ENCODE assay signal across 21 mouse cellular contexts in the genomic region with DNA sequence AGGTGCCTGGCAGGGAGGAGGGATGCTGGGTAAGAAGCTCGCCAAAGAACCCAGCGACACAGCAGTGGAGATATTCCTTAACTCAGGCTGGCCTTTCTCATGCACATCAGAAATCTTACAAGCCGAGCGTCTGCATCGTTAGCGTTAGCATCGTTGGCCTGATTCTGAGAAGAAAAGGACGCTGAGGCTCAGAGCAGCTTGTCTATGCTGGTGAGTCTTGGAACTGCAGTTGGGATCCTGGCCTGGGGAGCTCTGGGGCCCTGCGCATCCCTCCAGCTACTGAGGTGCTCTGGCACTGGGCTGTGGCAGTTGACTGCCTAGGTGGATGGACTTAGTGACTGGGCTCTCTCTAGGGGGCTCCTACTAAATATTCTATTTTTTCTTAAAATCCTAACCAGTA. TPM values are rescaled to one million over a fixed set of nuclear protein-coding genes. Genes with fewer than 3 reads are reported as not detected.
DNase-seq lines count a peak whose midpoint lies in the region; ATAC-seq and TF ChIP-seq lines count a peak whose summit lies in the region.
"Had no signal": no experiment of that assay in that cellular context is flagged by ENCODE, and none has a peak within 500 bp of the region (broad histone marks: within the 10 kb centered on the region; RNA-seq: fewer than 3 reads in every experiment).

No protein-coding gene starts in this region.

- H3K4me1 ChIP-seq in hindbrain, postnatal 0 days (ENCODE audit: insufficient read depth, low read length), result no peaks in the 10 kb centered on the region
- H3K4me1 ChIP-seq in hindbrain, embryonic 10.5 days (replicated peaks), result peaks cover 26% of the 10 kb centered on the region
- H3K4me1 ChIP-seq in liver, postnatal 0 days (ENCODE audit: insufficient read depth), result peaks cover 18% of the 10 kb centered on the region
- H3K4me1 ChIP-seq: hindbrain, embryonic 15.5 days; midbrain, embryonic 12.5 days; stomach, embryonic 15.5 days had no signal

- DNase-seq in hindbrain, postnatal 0 days (ENCODE audit: low spot score), result peak; percentile 46
- DNase-seq in hindbrain, embryonic 10.5 days (ENCODE audit: low spot score), result no peak
- DNase-seq in liver, postnatal 0 days, result no peak
- no peak for DNase-seq in liver
- DNase-seq in brain, adult 2 months (ENCODE audit: low read depth, low spot score), result peak; percentile 67
- DNase-seq in retina, postnatal 1 day, result peak; percentile 55
- DNase-seq in embryo, embryonic 9.5 days (ENCODE audit: extremely low spot score), result no peak
- DNase-seq: adrenal gland, adult 8-10 months; cerebellum, adult 8-10 months; gastrocnemius, postnatal 36 days; heart, postnatal 10 days; kidney, adult 18-20 months; lung, adult 18-20 months; lung, postnatal 4 days had no signal

- peak; percentile 62 for TF ChIP-seq CTCF in hindbrain, postnatal 0 days (IDR thresholded peaks at IDR 0.05; ENCODE audit: low read depth)
- TF ChIP-seq CTCF in liver, postnatal 0 days (IDR thresholded peaks at IDR 0.05; ENCODE audit: low read depth), result peak; percentile 26; the same call in 1 of the 2 replicates

- no peak overlapping the region for H3K4me3 ChIP-seq in hindbrain, postnatal 0 days (ENCODE audit: low read length)
- no peak overlapping the region for H3K4me3 ChIP-seq in hindbrain, embryonic 10.5 days
- H3K4me3 ChIP-seq in liver, postnatal 0 days (ENCODE audit: low read depth, low read length), result no peak overlapping the region
- H3K4me3 ChIP-seq: embryonic facial prominence, embryonic 13.5 days; heart, embryonic 10.5 days; hindbrain, embryonic 15.5 days; midbrain, embryonic 12.5 days; stomach, embryonic 15.5 days had no signal

- no peaks in the 10 kb centered on the region for H3K27me3 ChIP-seq in hindbrain, postnatal 0 days (ENCODE audit: insufficient read depth, low read length)
- no peaks in the 10 kb centered on the region for H3K27me3 ChIP-seq in hindbrain, embryonic 10.5 days (ENCODE audit: insufficient read depth, poor library complexity, severe bottlenecking)
- H3K27me3 ChIP-seq in liver, postnatal 0 days (ENCODE audit: insufficient read depth, low read length), result no peaks in the 10 kb centered on the region
- H3K27me3 ChIP-seq: hindbrain, embryonic 15.5 days; midbrain, embryonic 12.5 days; stomach, embryonic 15.5 days had no signal

- no peak overlapping the region for H3K4me2 ChIP-seq in hindbrain, postnatal 0 days (ENCODE audit: low read depth, low read length)
- H3K4me2 ChIP-seq in liver, postnatal 0 days (ENCODE audit: low read depth, low read length), result no peak overlapping the region
- H3K4me2 ChIP-seq: embryonic facial prominence, embryonic 13.5 days; hindbrain, embryonic 15.5 days; midbrain, embryonic 12.5 days; stomach, embryonic 15.5 days had no signal

- TF ChIP-seq EP300 in liver, postnatal 0 days (IDR thresholded peaks at IDR 0.05; ENCODE audit: low read depth), result no peak

- no peak overlapping the region for H3K9ac ChIP-seq in hindbrain, postnatal 0 days (replicated peaks; ENCODE audit: low read length)
- no peak overlapping the region for H3K9ac ChIP-seq in liver, postnatal 0 days (replicated peaks)
- H3K9ac ChIP-seq: embryonic facial prominence, embryonic 13.5 days; hindbrain, embryonic 15.5 days; midbrain, embryonic 12.5 days; stomach, embryonic 15.5 days had no signal

- ATAC-seq in hindbrain, postnatal 0 days, result no peak; the same call in 1 of the 2 replicates
- no peak for ATAC-seq in liver, postnatal 0 days
- no peak for ATAC-seq in activated CD4-positive, CD25-positive, alpha-beta regulatory T cell, adult 4 months

- 53% methylated on average over 9 of the region's 9 CpGs for WGBS in hindbrain, postnatal 0 days
- WGBS in hindbrain, embryonic 10.5 days, result 63% methylated on average over 9 of the region's 9 CpGs
- WGBS in liver, postnatal 0 days (ENCODE audit: insufficient replicate concordance), result 81% methylated on average over 9 of the region's 9 CpGs

- no peaks in the 10 kb centered on the region for H3K9me3 ChIP-seq in hindbrain, postnatal 0 days (ENCODE audit: low read length)
- no peaks in the 10 kb centered on the region for H3K9me3 ChIP-seq in hindbrain, embryonic 10.5 days
- no peaks in the 10 kb centered on the region for H3K9me3 ChIP-seq in liver, postnatal 0 days (ENCODE audit: low read length)
- H3K9me3 ChIP-seq: embryonic facial prominence, embryonic 13.5 days; heart, embryonic 10.5 days; hindbrain, embryonic 15.5 days; midbrain, embryonic 12.5 days; stomach, embryonic 15.5 days had no signal

- no peaks in the 10 kb centered on the region for H3K36me3 ChIP-seq in hindbrain, postnatal 0 days (ENCODE audit: insufficient read depth, low read length)
- H3K36me3 ChIP-seq in hindbrain, embryonic 10.5 days, result no peaks in the 10 kb centered on the region
- H3K36me3 ChIP-seq in liver, postnatal 0 days (replicated peaks; ENCODE audit: insufficient read depth, low read length), result peaks cover 7% of the 10 kb centered on the region; the same call in 1 of the 2 replicates
- H3K36me3 ChIP-seq: embryonic facial prominence, embryonic 13.5 days; heart, embryonic 10.5 days; hindbrain, embryonic 15.5 days; midbrain, embryonic 12.5 days; stomach, embryonic 15.5 days had no signal

- H3K27ac ChIP-seq in hindbrain, postnatal 0 days, result no peak overlapping the region
- H3K27ac ChIP-seq in hindbrain, embryonic 10.5 days, result no peak overlapping the region
- H3K27ac ChIP-seq in liver, postnatal 0 days (ENCODE audit: low read depth), result no peak overlapping the region
- H3K27ac ChIP-seq: embryonic facial prominence, embryonic 13.5 days; heart, embryonic 10.5 days; hindbrain, embryonic 15.5 days; midbrain, embryonic 12.5 days; stomach, embryonic 15.5 days had no signal

RNA-seq across cellular contexts. Expression of a gene that starts 8.6 kb away (rescaled TPM):
- 0.65 and 1.3 TPM in 2 replicates for total RNA-seq in hindbrain, postnatal 0 days (2014; rRNA removed)
- polyA plus RNA-seq in hindbrain, postnatal 0 days (2015; fragmentation: Nextera tagmentation; extraction: Ambion mirVana), result 0.28 and 0.76 TPM in 2 replicates
- 0.41 and 0.54 TPM in 2 replicates for polyA plus RNA-seq in hindbrain, embryonic 10.5 days (2016; fragmentation: Nextera tagmentation; extraction: Ambion mirVana)
- 93.3 and 104 TPM in 2 replicates for polyA plus RNA-seq in liver, postnatal 0 days (2015; fragmentation: Nextera tagmentation; extraction: Ambion mirVana)
- polyA plus RNA-seq in activated CD4-positive, CD25-positive, alpha-beta regulatory T cell, adult 4 months (2017; shearing (Covaris generic)), result 1 to 10 TPM; 1.3 to 3.2 TPM
- total RNA-seq: gastrocnemius, postnatal 36 days; heart, postnatal 10 days had no signal
- polyA plus RNA-seq: C2C12 had no signal

Comparison
In these comparisons a context has a peak if more than half of its experiments do, and no peak if none do; other contexts are left out.
1. DNase-seq: peak in hindbrain, postnatal 0 days (single experiment), brain, adult 2 months (single experiment) and retina, postnatal 1 day (single experiment); none in hindbrain, embryonic 10.5 days (single experiment), liver, postnatal 0 days (single experiment), liver (single experiment) and embryo, embryonic 9.5 days (single experiment).
2. RNA of a gene that starts 8.6 kb away (polyA plus RNA-seq): 93.3 to 104 TPM in liver, postnatal 0 days; 1.3 to 3.2 TPM in activated CD4-positive, CD25-positive, alpha-beta regulatory T cell, adult 4 months, 0.41 to 0.54 TPM in hindbrain, embryonic 10.5 days and 0.28 to 0.76 TPM in hindbrain, postnatal 0 days; every median in the first group is over 10 times any median in the second.